Mouse (Mus musculus) midbrain, postnatal 0 days (tissue): ENCODE measurements around the gene Srsf4. TPM values are rescaled to one million over a fixed set of nuclear protein-coding genes. Genes with fewer than 3 reads are reported as not detected.

Experiments used
- ATAC-seq: fragments of 200-750 bp; cut with Nextera tagmentation; 2 replicates; pipeline ENCODE4 v1.8.0; 2017; ENCODE audit warnings: moderate number of reproducible peaks, mild to moderate bottlenecking, moderate TSS enrichment, moderate library complexity; ENCODE audit not compliant: low FRiP score
- DNase-seq: peaks from one replicate; pipeline ENCODE4 v3.0.0-alpha.2; 2015; ENCODE audit warnings: low spot score
- H3K27ac ChIP-seq: fragments of 300-500 bp; sonication (generic); 2 replicates; pipeline ENCODE4 v1.5.1; 2014; ENCODE audit warnings: low read depth, mild to moderate bottlenecking, low read length, mixed read lengths
- H3K27me3 ChIP-seq: fragments of 300-500 bp; sonication (generic); 2 replicates; pipeline ENCODE4 v1.6.1; 2014; ENCODE audit warnings: low read length, control low read depth, mixed read lengths; ENCODE audit not compliant: insufficient read depth
- H3K36me3 ChIP-seq: fragments of 300-500 bp; sonication (generic); 2 replicates; pipeline ENCODE4 v1.6.1; 2014; ENCODE audit warnings: low read length, control low read depth, mixed read lengths; ENCODE audit not compliant: insufficient read depth
- H3K4me1 ChIP-seq: fragments of 300-500 bp; sonication (generic); 2 replicates; pipeline ENCODE4 v1.6.1; 2014; ENCODE audit warnings: mild to moderate bottlenecking, control low read depth, antibody characterized with exemption, low read length, mixed read lengths; ENCODE audit not compliant: insufficient read depth
- H3K4me2 ChIP-seq: fragments of 300-500 bp; sonication (generic); 2 replicates; pipeline ENCODE4 v1.6.1; 2014; ENCODE audit warnings: low read depth, mild to moderate bottlenecking, low read length, mixed read lengths; ENCODE audit not compliant: poor library complexity, severe bottlenecking
- H3K4me3 ChIP-seq: fragments of 300-500 bp; sonication (generic); 2 replicates; pipeline ENCODE4 v1.5.1; 2014; ENCODE audit warnings: low read depth, mild to moderate bottlenecking, low read length, moderate library complexity
- H3K9ac ChIP-seq: fragments of 300-500 bp; sonication (generic); replicated peaks from 2 replicates; pipeline ENCODE4 v1.6.1; 2014; ENCODE audit warnings: mild to moderate bottlenecking, low read length, moderate library complexity, mixed read lengths; ENCODE audit not compliant: poor library complexity, severe bottlenecking
- H3K9me3 ChIP-seq: fragments of 300-500 bp; sonication (generic); 2 replicates; pipeline ENCODE4 v1.6.1; 2016; ENCODE audit warnings: low read length, control low read depth
- CTCF ChIP-seq: IDR thresholded peaks from 2 replicates; pipeline ENCODE4 v1.5.1; 2016; ENCODE audit warnings: antibody characterized with exemption, mild to moderate bottlenecking
- WGBS: fragments of 180-500 bp; shearing (Covaris S2); extraction: QIAGEN DNeasy Blood & Tissue Kit; methylation state at CpG from one replicate; pipeline ENCODE4 v1.1.7; 2014; 5-methylcytosine and 5-hydroxymethylcytosine counted together
- polyA plus RNA-seq: library from polyadenylated mRNA; unstranded; fragments of >200 nt; fragmentation: Nextera tagmentation; extraction: Ambion mirVana; gene quantifications from 2 replicates; pipeline ENCODE4 v1.2.1, GENCODE M21; 2015
- total RNA-seq: library from RNA; depleted of rRNA; stranded (reverse); fragments of >200 nt; gene quantifications from 2 replicates; pipeline ENCODE4 v1.2.3, GENCODE M21; 2014

The Srsf4 gene
- total and polyA plus RNA-seq, 2 experiments from 2014 or later: 29.3 to 82.6 TPM

GRCm38 (mm10) chr4:131921461-131922346 lies 48.3 kb downstream of the Srsf4 start, which contains the start of gene Tmem200b:
Gene Tmem200b (plus strand): TSS chr4:131921771.
- H3K27ac ChIP-seq: no peak within 1 kb of the TSS
- H3K4me1 ChIP-seq: no peaks in the 10 kb centered on the region
- WGBS: 2% methylated on average over 87 of the region's 130 CpGs
- TF ChIP-seq CTCF: no peak
- H3K4me3 ChIP-seq: peak within 1 kb of the TSS; percentile 55
- no peak for DNase-seq
- peak within 1 kb of the TSS; percentile 80 for H3K4me2 ChIP-seq
- peak within 1 kb of the TSS; percentile 60 for H3K9ac ChIP-seq
- peak; percentile 14 for ATAC-seq
- H3K9me3 ChIP-seq: no peaks in the 10 kb centered on the region
- peaks cover 9% of the 10 kb centered on the region; the same call in 1 of the 2 replicates for H3K36me3 ChIP-seq
- peaks cover 48% of the 10 kb centered on the region for H3K27me3 ChIP-seq

DNA sequence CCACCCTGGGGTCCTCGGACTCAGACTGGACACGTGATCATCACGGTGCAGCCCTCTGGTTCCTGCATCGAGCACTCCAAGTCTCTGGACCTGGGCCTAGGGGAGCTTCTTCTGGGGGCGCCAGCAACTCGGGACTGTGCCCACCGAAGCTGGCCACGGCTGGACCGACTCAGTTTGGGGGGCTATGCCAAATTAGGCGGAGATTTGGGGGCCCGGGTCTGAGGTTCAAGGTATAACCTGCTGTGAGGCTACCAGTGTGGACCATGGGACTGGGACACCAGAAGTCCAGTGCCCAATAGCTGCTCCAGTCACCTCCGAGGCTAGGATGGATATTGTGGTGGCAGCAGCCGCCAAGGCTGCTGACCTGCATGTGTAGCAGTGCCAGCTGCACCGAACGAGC lies 49.0 kb downstream of the Srsf4 start:
- Histone ChIP-seq H3K9ac (no peak overlapping the region), H3K36me3 (peaks cover 15% of the 10 kb centered on the region), H3K9me3 (no peaks in the 10 kb centered on the region), H3K27ac (no peak overlapping the region), H3K27me3 (peaks cover 41% of the 10 kb centered on the region), H3K4me2 (no peak overlapping the region), H3K4me1 (no peaks in the 10 kb centered on the region), H3K4me3 (peak overlapping the region; percentile 55; the same call in 1 of the 2 replicates)
- no peak for TF ChIP-seq CTCF
- DNase-seq (no peak), ATAC-seq (no peak)
- 67% methylated on average over 15 of the region's 15 CpGs for WGBS

GRCm38 (mm10) chr4:131924096-131924810 lies 50.8 kb downstream of the Srsf4 start:
- 49% methylated on average over 6 of the region's 6 CpGs for WGBS
- ATAC-seq (no peak), DNase-seq (peak; percentile 34)
- Histone ChIP-seq H3K4me1 (no peaks in the 10 kb centered on the region), H3K4me3 (no peak overlapping the region), H3K27me3 (peaks cover 26% of the 10 kb centered on the region), H3K36me3 (peaks cover 27% of the 10 kb centered on the region), H3K9me3 (no peaks in the 10 kb centered on the region), H3K9ac (no peak overlapping the region), H3K4me2 (no peak overlapping the region), H3K27ac (no peak overlapping the region)
- no peak for TF ChIP-seq CTCF

DNA sequence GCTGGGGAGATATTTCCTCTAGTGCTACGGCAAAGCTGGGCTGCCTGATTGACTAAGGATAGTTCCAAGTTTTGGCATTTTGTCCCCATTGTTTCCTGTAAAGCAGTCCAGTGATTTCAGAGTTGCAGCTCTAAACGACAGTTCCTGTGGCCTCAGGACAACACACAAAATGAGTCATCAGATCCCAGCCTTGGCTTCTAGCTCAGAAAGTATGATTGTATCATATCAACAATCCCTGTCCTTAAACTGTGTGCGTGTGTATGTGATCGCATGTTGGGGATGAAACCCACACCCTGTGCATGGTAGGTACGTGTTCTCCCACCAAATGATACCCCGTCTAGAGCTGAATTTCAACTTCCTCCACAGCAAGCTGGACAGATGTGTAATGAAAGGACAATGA lies 55.7 kb downstream of the Srsf4 start:
- Histone ChIP-seq H3K27me3 (no peaks in the 10 kb centered on the region), H3K4me2 (no peak overlapping the region), H3K9ac (no peak overlapping the region), H3K4me3 (no peak overlapping the region), H3K4me1 (no peaks in the 10 kb centered on the region), H3K27ac (no peak overlapping the region), H3K36me3 (peaks cover 55% of the 10 kb centered on the region), H3K9me3 (no peaks in the 10 kb centered on the region)
- no peak for DNase-seq
- ATAC-seq: no peak
- TF ChIP-seq CTCF: no peak
- WGBS: 91% methylated on average over 6 of the region's 6 CpGs

DNA sequence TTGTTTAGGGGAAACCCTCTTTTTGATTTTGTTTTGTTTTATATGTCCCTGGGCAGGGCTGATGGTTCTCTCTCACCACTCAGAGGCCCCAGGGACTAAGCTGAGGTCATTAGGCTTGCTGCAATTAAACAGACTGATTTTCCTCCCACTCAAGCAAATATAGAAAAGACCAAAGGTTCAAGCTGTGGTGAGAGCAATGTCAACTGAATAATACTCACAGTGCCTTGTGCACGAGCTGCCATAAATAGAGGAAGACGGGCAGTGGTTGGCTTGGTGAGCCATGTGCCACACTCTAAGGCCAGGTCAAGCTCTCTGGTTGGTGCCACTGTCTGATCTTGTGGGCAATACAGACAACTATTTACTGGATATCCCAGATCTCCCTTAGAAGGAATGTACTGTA lies 66.0 kb downstream of the Srsf4 start:
- 88% methylated on average over 2 of the region's 2 CpGs for WGBS
- ATAC-seq: no peak

GRCm38 (mm10) chr4:131940846-131941245 lies 67.4 kb downstream of the Srsf4 start:
- Histone ChIP-seq H3K4me1 (no peaks in the 10 kb centered on the region), H3K27ac (no peak overlapping the region), H3K27me3 (no peaks in the 10 kb centered on the region), H3K4me2 (no peak overlapping the region), H3K9ac (no peak overlapping the region), H3K36me3 (no peaks in the 10 kb centered on the region), H3K9me3 (no peaks in the 10 kb centered on the region), H3K4me3 (no peak overlapping the region)
- 86% methylated on average over 4 of the region's 4 CpGs for WGBS
- ATAC-seq: no peak
- no peak for TF ChIP-seq CTCF
- DNase-seq: no peak

More for the DNA sequence above, 66.0 kb downstream of the Srsf4 start:
- Histone ChIP-seq H3K4me2 (no peak overlapping the region), H3K27me3 (no peaks in the 10 kb centered on the region), H3K27ac (no peak overlapping the region), H3K9ac (no peak overlapping the region), H3K36me3 (peaks cover 12% of the 10 kb centered on the region; the same call in 1 of the 2 replicates), H3K4me3 (no peak overlapping the region), H3K4me1 (no peaks in the 10 kb centered on the region), H3K9me3 (no peaks in the 10 kb centered on the region)
- no peak for DNase-seq
- TF ChIP-seq CTCF: no peak
